Mouse (Mus musculus) brain, adult 2 months (tissue): Measurements from ENCODE around the gene Rtel1.
A peak's percentile ranks its signal among the peaks of the same experiment; 100 is the strongest.

ENCODE experiments used
- DNase-seq: peaks from one replicate; pipeline ENCODE4 v3.0.0; 2011; ENCODE audit warnings: low read depth, low spot score

Rtel1 gene

GRCm38 (mm10) chr2:181319248-181320102, at the start of gene Rtel1:
Gene Rtel1 (plus strand): TSS chr2:181319739.
- peak; percentile 93 for DNase-seq

GRCm38 (mm10) chr2:181272092-181272491, 47.4 kb upstream of the Rtel1 start:
- DNase-seq, result no peak

DNA sequence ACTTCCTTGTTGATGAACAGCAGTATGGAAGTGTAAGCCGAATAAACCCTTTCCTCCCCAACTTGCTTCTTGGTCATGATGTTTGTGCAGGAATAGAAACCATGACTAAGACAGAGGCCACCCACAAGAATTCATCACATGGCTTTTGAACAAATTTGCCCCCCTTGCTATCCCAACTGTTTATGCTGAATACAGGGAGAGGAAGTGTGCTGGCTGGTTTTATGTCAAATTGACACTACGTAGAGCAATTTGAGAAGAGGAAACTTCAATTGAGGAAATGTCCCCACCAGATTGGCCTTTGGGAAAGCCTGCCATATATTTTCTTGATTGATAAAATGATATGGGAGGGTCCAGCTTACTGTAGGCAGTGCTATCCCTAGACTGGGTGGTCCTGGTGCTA, 45.7 kb upstream of the Rtel1 start:
- DNase-seq, result no peak

DNA sequence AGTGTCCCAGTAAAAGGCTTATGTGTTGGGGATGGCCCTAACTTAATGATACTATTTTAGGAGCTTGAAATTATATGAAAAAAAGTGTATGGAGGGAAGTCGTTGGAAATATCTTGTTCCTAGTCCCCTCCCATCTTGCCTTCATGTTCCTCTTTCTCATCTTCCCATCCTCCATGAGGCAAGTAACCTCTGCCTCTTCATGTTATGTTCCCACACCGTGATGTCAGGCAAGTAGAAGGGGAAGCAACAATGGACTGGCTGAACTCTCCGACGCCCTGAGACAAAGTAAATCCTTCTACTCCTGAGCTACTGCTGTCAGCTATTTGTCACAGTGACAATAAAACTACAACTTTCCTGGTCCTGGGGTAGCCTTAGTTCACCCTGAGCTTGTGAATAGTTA, 44.9 kb upstream of the Rtel1 start:
- no peak for DNase-seq

GRCm38 (mm10) chr2:181276766-181277165, 42.8 kb upstream of the Rtel1 start:
- DNase-seq, result no peak

DNA sequence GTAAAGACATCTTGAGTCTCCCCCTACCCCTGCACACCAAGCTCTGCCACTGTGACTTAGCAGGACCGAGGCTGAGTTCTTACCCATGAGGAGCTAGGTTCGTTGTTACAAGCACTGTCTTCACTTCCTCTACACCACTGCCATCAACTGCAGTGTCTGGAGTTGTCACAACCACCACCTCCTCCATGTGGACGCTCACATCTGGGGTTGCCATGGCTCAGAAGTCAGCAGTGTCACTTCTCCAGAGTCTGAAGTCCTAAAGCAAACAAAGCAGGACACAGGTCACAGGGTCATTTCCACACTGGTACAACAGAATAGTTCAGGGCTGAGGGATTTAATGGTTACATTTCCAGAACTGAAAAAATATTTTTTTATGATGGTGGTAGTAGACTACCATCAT, 41.7 kb upstream of the Rtel1 start:
- no peak for DNase-seq

- peak; percentile 60 for DNase-seq
Observed at GRCm38 (mm10) chr2:181279968-181280367, 39.6 kb upstream of the Rtel1 start.

GRCm38 (mm10) chr2:181286629-181287337, 32.8 kb upstream of the Rtel1 start:
- DNase-seq, result no peak

DNA sequence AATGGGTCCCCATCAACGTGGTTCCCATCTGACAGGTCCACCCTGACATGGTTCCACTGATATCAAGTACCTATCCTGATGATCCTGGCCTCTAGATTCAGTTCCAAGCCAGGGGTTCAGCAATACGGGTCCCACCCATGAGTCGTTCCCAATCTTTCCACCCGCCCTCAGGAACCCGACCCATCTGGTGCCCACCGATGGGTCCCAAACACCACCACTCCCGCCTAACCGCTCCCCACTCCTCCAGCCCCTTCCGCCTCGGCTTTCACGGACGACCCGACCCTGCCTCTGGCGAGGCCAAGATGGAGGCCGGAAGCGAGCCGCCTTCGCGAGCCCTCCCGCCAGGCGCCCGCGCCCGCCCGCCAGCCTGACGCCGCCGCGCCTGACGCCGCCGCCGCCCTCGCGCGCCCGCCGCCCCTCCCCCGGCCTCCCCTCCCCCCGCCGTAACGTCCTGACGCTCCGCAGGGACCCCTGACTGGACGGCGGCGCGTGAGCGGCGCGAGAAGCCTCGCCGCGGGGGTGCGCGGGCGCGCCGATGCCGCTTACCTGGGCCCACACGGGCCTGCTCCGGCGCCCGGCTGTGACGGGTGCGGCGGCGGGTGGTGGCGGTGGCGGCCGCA, 32.1 kb upstream of the Rtel1 start:
- peak; percentile 77 for DNase-seq

DNA sequence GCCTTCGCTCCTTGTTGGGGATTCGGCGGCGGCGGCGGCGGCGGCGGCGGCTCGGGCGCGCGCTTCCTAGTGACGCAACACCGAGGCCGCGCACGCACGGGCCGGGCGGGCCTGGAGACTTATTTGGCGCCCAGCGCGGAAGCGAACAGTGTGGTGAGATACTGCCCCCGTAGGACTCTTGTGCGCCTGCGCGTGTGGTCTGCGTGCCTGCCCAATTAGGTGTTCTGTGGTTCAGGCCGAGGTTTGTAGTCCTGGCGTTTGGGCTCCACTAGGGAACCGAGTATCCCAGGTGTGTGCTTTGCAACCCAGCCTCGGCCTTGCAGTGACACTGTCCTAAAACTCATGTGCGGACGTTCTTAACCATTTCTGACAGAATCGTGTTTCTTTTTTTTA, 31.6 kb upstream of the Rtel1 start, which contains the start of gene Gmeb2:
Gene Gmeb2, minus strand, starts transcription at position 78 of the 393 bp plus-strand sequence.
- DNase-seq, result peak; percentile 99

GRCm38 (mm10) chr2:181288691-181289090, 30.8 kb upstream of the Rtel1 start:
- DNase-seq, result no peak

GRCm38 (mm10) chr2:181290937-181291336, 28.6 kb upstream of the Rtel1 start:
- no peak for DNase-seq

DNA sequence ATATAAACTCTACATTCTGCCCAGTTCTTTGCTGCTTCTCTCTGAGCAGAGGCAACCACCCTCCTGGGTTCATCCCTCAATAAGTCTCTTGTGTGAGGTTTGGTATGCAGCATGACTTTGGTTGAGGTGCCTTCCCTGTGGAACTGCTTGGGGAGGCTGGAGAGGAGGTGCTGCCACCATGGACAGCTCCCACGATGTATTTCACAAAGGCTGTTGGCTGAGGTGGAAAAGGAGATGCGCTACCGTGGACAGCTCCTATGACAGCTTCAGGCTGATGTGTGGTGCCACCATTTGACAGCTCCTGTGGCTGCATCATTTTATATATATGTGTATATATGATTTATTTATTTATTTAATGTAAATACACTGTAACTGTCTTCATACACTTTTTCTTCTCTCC, 17.5 kb upstream of the Rtel1 start:
- no peak for DNase-seq

DNA sequence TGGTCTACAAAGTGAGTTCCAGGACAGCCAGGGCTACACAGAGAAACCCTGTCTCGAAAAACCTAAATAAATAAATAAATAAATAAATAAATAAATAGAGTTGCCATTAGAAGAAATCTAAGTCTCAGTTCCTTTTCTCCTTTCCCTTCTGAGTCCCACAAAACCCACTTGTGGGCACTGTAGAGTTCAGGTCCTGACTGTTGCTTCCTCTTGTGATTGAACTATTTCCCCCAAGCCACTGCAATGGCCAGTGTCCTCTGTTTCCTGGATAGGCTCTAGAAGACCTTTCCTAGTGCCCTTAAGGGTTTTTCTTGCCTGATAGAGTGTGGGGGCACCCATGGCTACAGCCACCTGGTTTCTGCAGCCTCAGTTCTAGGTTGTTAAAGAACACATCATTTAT, 14.6 kb upstream of the Rtel1 start:
- DNase-seq, result no peak

DNA sequence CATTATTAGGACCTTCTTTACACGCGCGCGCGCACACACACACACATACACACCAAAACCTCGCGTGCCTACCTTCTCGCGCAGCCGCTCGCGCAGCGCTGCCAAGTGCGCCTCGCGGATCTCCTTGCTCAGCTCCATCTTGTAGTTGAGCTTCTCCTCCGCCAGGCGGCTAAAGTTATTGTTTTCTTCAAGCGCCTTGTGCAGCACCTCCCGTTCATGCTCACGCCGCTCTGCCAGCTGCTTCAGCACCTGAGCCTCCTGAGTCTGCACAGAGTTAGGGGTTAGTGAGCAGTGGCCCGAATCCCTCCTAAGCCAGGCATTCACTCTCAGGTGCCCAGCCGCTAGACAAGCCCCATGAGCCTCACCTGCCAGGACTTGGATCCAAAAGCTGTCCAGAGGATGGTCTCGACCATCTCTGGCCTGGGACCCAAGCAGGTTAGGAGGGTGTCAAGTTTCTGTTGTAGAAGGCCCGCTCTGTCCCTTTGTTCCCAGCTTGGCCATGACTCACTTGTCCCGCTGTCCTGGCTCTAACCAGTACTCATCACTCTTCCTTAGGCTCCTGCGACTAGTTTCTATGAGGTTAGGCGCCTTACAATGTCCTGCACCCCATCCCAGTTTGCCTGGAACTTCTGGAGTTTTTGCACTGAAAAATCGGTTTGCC, 12.3 kb upstream of the Rtel1 start:
- peak; percentile 86 for DNase-seq

DNA sequence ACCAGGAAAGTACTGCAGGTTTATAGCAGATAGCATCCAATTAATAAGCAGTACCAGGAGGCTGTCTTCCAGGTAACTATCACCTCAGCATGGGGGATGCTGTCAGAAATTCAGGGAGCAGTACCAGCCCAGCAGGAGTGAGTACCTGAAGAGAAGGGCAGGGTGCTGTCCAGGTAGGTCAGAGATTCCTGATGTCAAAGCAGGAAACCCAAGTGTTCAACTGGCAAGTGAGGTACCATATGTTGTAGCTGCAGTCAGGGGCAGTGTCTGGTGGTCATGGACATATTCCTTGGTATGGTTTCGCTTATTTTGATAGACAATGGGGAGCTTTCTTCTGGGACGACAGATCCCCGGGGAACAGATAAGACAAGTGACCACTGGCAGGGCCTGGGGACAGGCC, 7.1 kb upstream of the Rtel1 start:
- no peak for DNase-seq

- peak; percentile 51 for DNase-seq
Observed at GRCm38 (mm10) chr2:181313006-181313343, 6.6 kb upstream of the Rtel1 start.

- DNase-seq, result peak; percentile 48
Observed at GRCm38 (mm10) chr2:181313344-181314079, 6.0 kb upstream of the Rtel1 start.

DNA sequence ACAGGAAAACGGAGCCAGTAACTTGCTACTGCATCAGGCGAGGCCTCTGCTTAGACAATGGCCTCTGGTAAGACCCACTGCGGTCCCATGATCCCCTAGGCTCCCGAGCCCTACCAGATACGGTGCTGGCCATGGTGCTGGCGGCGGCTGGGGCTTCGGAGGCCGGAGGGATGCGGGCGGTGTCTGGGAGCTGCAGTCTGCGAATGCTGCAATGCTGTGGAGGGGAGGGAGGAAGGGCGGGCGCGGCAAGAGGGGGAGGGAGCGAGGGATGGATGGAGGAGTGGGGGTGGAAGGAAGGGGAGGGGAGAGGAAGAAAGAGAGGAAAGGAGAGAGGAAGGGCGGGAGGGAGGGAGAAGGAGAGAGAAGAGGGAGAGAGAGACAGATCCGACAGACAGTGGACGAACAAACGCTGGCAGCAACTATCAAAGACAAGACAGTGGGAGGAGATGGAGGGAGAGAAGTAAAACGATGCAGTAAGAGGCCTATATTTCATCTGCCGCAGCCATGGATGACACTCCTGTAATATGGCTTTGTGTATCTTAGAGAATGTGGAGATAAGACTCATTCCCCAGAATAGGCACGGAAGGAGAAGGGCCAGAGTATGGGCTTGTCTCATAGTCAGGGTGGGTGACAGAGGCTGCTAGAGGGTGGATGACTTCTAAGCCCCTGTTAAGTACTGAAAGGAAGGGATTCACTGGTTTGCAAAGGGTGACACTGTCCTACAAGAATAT, 5.3 kb upstream of the Rtel1 start, which contains the start of gene Stmn3:
Gene Stmn3, minus strand, starts transcription at position 421 of the 731 bp plus-strand sequence.
- DNase-seq, result peak; percentile 96

GRCm38 (mm10) chr2:181320103-181320499, 562 bp downstream of the Rtel1 start:
- DNase-seq, result no peak

- no peak for DNase-seq
Observed at GRCm38 (mm10) chr2:181322136-181322535, 2.6 kb downstream of the Rtel1 start.
